Mouse (Mus musculus): ENCODE data around the gene Alk.

The Alk gene

GRCm38 (mm10) chr17:72144946-72145598 is 459.4 kb downstream of the Alk start:
- DNase-seq (ENCODE audit: low spot score in 2 of 2): no peak

GRCm38 (mm10) chr17:72144461-72144860 is 460.0 kb downstream of the Alk start:
- no peak for DNase-seq (ENCODE audit: low spot score in 2 of 2)

- peak in 1 of 2 experiments; percentile 6 for DNase-seq (ENCODE audit: low spot score in 2 of 2)
Observed at GRCm38 (mm10) chr17:72132140-72132911, 472.1 kb downstream of the Alk start.

- no peak for DNase-seq (ENCODE audit: low spot score in 2 of 2)
Observed at GRCm38 (mm10) chr17:72121660-72122059, 482.8 kb downstream of the Alk start.

- DNase-seq (ENCODE audit: low spot score in 2 of 2): no peak
Observed at GRCm38 (mm10) chr17:72120278-72120677, 484.1 kb downstream of the Alk start.

GRCm38 (mm10) chr17:72118376-72118775 is 486.1 kb downstream of the Alk start:
- DNase-seq (ENCODE audit: low spot score in 2 of 2): no peak

- no peak for DNase-seq (ENCODE audit: low spot score in 2 of 2)
Observed at GRCm38 (mm10) chr17:72115271-72115944, 489.0 kb downstream of the Alk start.

- no peak for DNase-seq (ENCODE audit: low spot score in 2 of 2)
Observed at GRCm38 (mm10) chr17:72112004-72112403, 492.4 kb downstream of the Alk start.

- no peak for DNase-seq (ENCODE audit: low spot score in 2 of 2)
Observed at GRCm38 (mm10) chr17:72111528-72111927, 492.9 kb downstream of the Alk start.

GRCm38 (mm10) chr17:72087261-72087703 is 517.1 kb downstream of the Alk start:
- DNase-seq (ENCODE audit: low spot score in 2 of 2): no peak

- DNase-seq (ENCODE audit: low spot score in 2 of 2): no peak
Observed at GRCm38 (mm10) chr17:72081396-72081795, 523.0 kb downstream of the Alk start.

- no peak for DNase-seq (ENCODE audit: low spot score in 2 of 2)
Observed at GRCm38 (mm10) chr17:72076306-72076921, 528.0 kb downstream of the Alk start.

GRCm38 (mm10) chr17:72071871-72072270 is 532.6 kb downstream of the Alk start:
- no peak for DNase-seq (ENCODE audit: low spot score in 2 of 2)

GRCm38 (mm10) chr17:72068176-72068575 is 536.3 kb downstream of the Alk start:
- no peak for DNase-seq (ENCODE audit: low spot score in 2 of 2)

GRCm38 (mm10) chr17:72062978-72063377 is 541.4 kb downstream of the Alk start:
- DNase-seq (ENCODE audit: low spot score in 2 of 2): no peak

- DNase-seq (ENCODE audit: low spot score in 2 of 2): no peak
Observed at GRCm38 (mm10) chr17:72059312-72059711, 545.1 kb downstream of the Alk start.

- DNase-seq (ENCODE audit: low spot score in 2 of 2): no peak
Observed at GRCm38 (mm10) chr17:72045671-72046070, 558.8 kb downstream of the Alk start.

GRCm38 (mm10) chr17:72043667-72044390 is 560.6 kb downstream of the Alk start:
- no peak for DNase-seq (ENCODE audit: low spot score in 2 of 2)

- DNase-seq (ENCODE audit: low spot score in 2 of 2): peak in 1 of 2 experiments; percentile 23
Observed at GRCm38 (mm10) chr17:72043001-72043666, 561.3 kb downstream of the Alk start.

GRCm38 (mm10) chr17:72039176-72039948 is 565.1 kb downstream of the Alk start:
- no peak for DNase-seq (ENCODE audit: low spot score in 2 of 2)

All from urinary bladder, adult 18-20 months (tissue).